9 mouse cellular contexts compared by ENCODE assay signal in the genomic region with DNA sequence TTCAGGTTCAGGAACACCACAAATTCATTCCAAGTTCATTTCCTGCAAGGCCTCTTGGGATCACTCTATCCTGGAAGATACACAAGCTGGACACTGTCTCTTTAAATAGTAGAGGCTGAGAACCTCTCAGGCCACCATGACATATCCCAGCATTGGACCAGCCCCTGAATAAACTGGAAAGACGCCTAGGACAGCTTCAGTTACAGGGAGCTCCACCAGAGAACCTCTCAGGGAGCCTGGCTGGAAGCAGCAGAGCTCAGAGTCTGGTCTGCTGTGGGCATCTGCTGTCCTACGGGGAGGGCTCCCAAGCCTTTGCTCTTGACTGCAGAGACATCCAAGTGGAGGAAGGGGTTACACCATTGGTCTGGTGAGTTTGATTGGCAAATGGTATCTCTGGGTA. TPM values are rescaled to one million over a fixed set of nuclear protein-coding genes. Genes with fewer than 3 reads are reported as not detected.
A peak's percentile ranks its signal among the peaks of the same experiment; 100 is the strongest.
DNase-seq lines count a peak whose midpoint lies in the region; ATAC-seq lines count a peak whose summit lies in the region.
"Had no signal": no experiment of that assay in that cellular context is flagged by ENCODE, and none has a peak within 500 bp of the region (broad histone marks: within the 10 kb centered on the region; RNA-seq: fewer than 3 reads in every experiment).

TSS of gene Pmp22 (plus strand) at position 199 of the 400 bp plus-strand sequence.

- no peak within 1 kb of the TSS for H3K4me3 ChIP-seq in intestine, embryonic 15.5 days (replicated peaks)
- H3K4me3 ChIP-seq in midbrain, embryonic 10.5 days = no peak within 1 kb of the TSS
- H3K4me3 ChIP-seq: erythroblast, embryonic 14.5 days had no signal

- intact Hi-C loops in gastrocnemius, postnatal 36 days (cut with DNase I) = no loop called here

- H3K27me3 ChIP-seq in intestine, embryonic 15.5 days (replicated peaks) = peaks cover 27% of the 10 kb centered on the region; the same call in 1 of the 2 replicates
- peaks cover 57% of the 10 kb centered on the region for H3K27me3 ChIP-seq in midbrain, embryonic 10.5 days (ENCODE audit: low read depth, poor library complexity, severe bottlenecking)

- no peaks in the 10 kb centered on the region for H3K36me3 ChIP-seq in intestine, embryonic 15.5 days
- H3K36me3 ChIP-seq in midbrain, embryonic 10.5 days = no peaks in the 10 kb centered on the region

- no peak within 1 kb of the TSS for H3K27ac ChIP-seq in intestine, embryonic 15.5 days
- H3K27ac ChIP-seq in midbrain, embryonic 10.5 days (replicated peaks) = no peak within 1 kb of the TSS

- H3K9me3 ChIP-seq in intestine, embryonic 15.5 days = no peaks in the 10 kb centered on the region
- H3K9me3 ChIP-seq in midbrain, embryonic 10.5 days (replicated peaks) = no peaks in the 10 kb centered on the region

- 57% methylated on average over 2 of the region's 2 CpGs for WGBS in intestine, embryonic 15.5 days
- WGBS in midbrain, embryonic 10.5 days = 77% methylated on average over 2 of the region's 2 CpGs

- H3K4me1 ChIP-seq in intestine, embryonic 15.5 days (replicated peaks) = peaks cover 21% of the 10 kb centered on the region
- peaks cover 41% of the 10 kb centered on the region for H3K4me1 ChIP-seq in midbrain, embryonic 10.5 days

- no peak for DNase-seq in frontal cortex, adult 2 months (ENCODE audit: extremely low spot score in 1 of 2, low spot score in 1 of 2)
- peak; percentile 16 for DNase-seq in adrenal gland, postnatal 10 days
- DNase-seq in gastrocnemius, postnatal 36 days = peak in 1 of 2 experiments; percentile 40
- DNase-seq in midbrain, embryonic 10.5 days (ENCODE audit: low spot score) = no peak
- DNase-seq in right cerebral cortex, postnatal 36 days (ENCODE audit: low spot score in 2 of 2) = no peak
- no peak for DNase-seq in thymus, postnatal 14 days

- peak within 1 kb of the TSS; percentile 37 for H3K4me2 ChIP-seq in intestine, embryonic 15.5 days (replicated peaks)

- ATAC-seq in frontal cortex, adult (ENCODE audit: low TSS enrichment) = no peak
- no peak for ATAC-seq in intestine, embryonic 15.5 days

- H3K9ac ChIP-seq in intestine, embryonic 15.5 days = no peak within 1 kb of the TSS

RNA-seq across cellular contexts. Expression of gene Pmp22, which starts in this region (rescaled TPM):
- polyA plus RNA-seq in frontal cortex, adult 2 months (2012; rRNA removed) = 23.9 and 24.0 TPM in 2 replicates
- total RNA-seq in adrenal gland, postnatal 10 days (2021) = 100 to 1,000 TPM; 119 to 122 TPM
- 10 to 100 TPM; 36.3 to 69.3 TPM for total RNA-seq in gastrocnemius, postnatal 36 days (2021)
- polyA plus RNA-seq in intestine, embryonic 15.5 days (2015; fragmentation: Nextera tagmentation; extraction: Ambion mirVana) = 111 and 115 TPM in 2 replicates
- 25.3 and 28.4 TPM in 2 replicates for polyA plus RNA-seq in midbrain, embryonic 10.5 days (2016; fragmentation: Nextera tagmentation; extraction: Ambion mirVana)
